Mouse (Mus musculus): ENCODE data around the gene Sost.

Sost gene

GRCm38 (mm10) chr11:101950021-101950420, 16.8 kb downstream of the Sost start:
- DNase-seq (ENCODE audit: low read depth, low spot score), result no peak

GRCm38 (mm10) chr11:101946525-101946924, 20.3 kb downstream of the Sost start:
- DNase-seq (ENCODE audit: low read depth, low spot score), result no peak

- DNase-seq (ENCODE audit: low read depth, low spot score), result no peak
Observed at GRCm38 (mm10) chr11:101943055-101943454, 23.8 kb downstream of the Sost start.

- DNase-seq (ENCODE audit: low read depth, low spot score), result no peak
Observed at GRCm38 (mm10) chr11:101937108-101937507, 29.7 kb downstream of the Sost start.

GRCm38 (mm10) chr11:101936421-101936820, 30.4 kb downstream of the Sost start:
- DNase-seq (ENCODE audit: low read depth, low spot score), result no peak

GRCm38 (mm10) chr11:101935743-101936142, 31.1 kb downstream of the Sost start:
- DNase-seq (ENCODE audit: low read depth, low spot score), result no peak

- DNase-seq (ENCODE audit: low read depth, low spot score), result no peak
Observed at GRCm38 (mm10) chr11:101931978-101932377, 34.8 kb downstream of the Sost start.

- DNase-seq (ENCODE audit: low read depth, low spot score), result no peak
Observed at GRCm38 (mm10) chr11:101928030-101928762, 38.6 kb downstream of the Sost start.

- no peak for DNase-seq (ENCODE audit: low read depth, low spot score)
Observed at GRCm38 (mm10) chr11:101926951-101927589, 39.7 kb downstream of the Sost start.

- DNase-seq (ENCODE audit: low read depth, low spot score), result no peak
Observed at GRCm38 (mm10) chr11:101925636-101926035, 41.2 kb downstream of the Sost start.

- no peak for DNase-seq (ENCODE audit: low read depth, low spot score)
Observed at GRCm38 (mm10) chr11:101924441-101924976, 42.3 kb downstream of the Sost start.

- no peak for DNase-seq (ENCODE audit: low read depth, low spot score)
Observed at GRCm38 (mm10) chr11:101923988-101924387, 42.8 kb downstream of the Sost start.

- peak; percentile 76 for DNase-seq (ENCODE audit: low read depth, low spot score)
Observed at GRCm38 (mm10) chr11:101921361-101921952, 45.4 kb downstream of the Sost start.

GRCm38 (mm10) chr11:101919660-101920059, 47.2 kb downstream of the Sost start:
- peak; percentile 75 for DNase-seq (ENCODE audit: low read depth, low spot score)

GRCm38 (mm10) chr11:101918609-101919008, 48.2 kb downstream of the Sost start:
- DNase-seq (ENCODE audit: low read depth, low spot score), result no peak

GRCm38 (mm10) chr11:101916772-101917171, 50.0 kb downstream of the Sost start:
- DNase-seq (ENCODE audit: low read depth, low spot score), result no peak

GRCm38 (mm10) chr11:101913591-101913990, 53.2 kb downstream of the Sost start:
- DNase-seq (ENCODE audit: low read depth, low spot score), result no peak

Measured in skeletal muscle tissue, adult 2 months (tissue).